Mouse (Mus musculus): ENCODE measurements around the gene Purb. TPM values are rescaled to one million over a fixed set of nuclear protein-coding genes. Genes with fewer than 3 reads are reported as not detected.

Purb gene
- polyA plus RNA-seq, 1 experiment from 2014 or later, result 22.6 TPM

DNA sequence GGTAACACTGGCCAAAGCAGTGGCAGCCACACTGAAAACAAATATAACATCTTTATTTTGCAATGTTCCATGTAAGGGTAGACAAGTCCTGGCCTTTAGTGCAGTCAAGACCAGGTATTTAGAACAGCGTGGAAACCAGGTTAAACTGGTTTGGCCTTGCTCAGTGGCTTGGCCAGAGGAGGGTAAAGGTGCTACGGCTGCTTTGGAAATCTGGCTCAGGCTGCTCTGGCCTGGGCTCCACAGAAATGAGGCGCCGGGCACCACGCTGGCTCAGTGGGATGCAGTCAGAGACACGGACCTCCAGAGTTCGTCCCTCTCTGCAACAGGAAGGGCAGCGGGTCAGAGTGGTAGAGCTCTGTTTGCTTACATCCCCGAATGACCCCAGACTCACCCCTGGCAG, 30.8 kb upstream of the Purb start:
- no peaks in the 10 kb centered on the region for H3K27me3 ChIP-seq
- H3K4me3 ChIP-seq (replicated peaks), result no peak overlapping the region
- 85% methylated on average over 9 of the region's 9 CpGs for WGBS
- H3K4me1 ChIP-seq (replicated peaks), result no peaks in the 10 kb centered on the region
- H3K9ac ChIP-seq (replicated peaks), result no peak overlapping the region
- no peak for ATAC-seq (ENCODE audit: insufficient number of reproducible peaks, insufficient read depth, low FRiP score, low TSS enrichment, low read depth)
- H3K9me3 ChIP-seq, result no peaks in the 10 kb centered on the region
- H3K27ac ChIP-seq, result no peak overlapping the region
- H3K36me3 ChIP-seq, result no peaks in the 10 kb centered on the region
- H3K4me2 ChIP-seq, result no peak overlapping the region

DNA sequence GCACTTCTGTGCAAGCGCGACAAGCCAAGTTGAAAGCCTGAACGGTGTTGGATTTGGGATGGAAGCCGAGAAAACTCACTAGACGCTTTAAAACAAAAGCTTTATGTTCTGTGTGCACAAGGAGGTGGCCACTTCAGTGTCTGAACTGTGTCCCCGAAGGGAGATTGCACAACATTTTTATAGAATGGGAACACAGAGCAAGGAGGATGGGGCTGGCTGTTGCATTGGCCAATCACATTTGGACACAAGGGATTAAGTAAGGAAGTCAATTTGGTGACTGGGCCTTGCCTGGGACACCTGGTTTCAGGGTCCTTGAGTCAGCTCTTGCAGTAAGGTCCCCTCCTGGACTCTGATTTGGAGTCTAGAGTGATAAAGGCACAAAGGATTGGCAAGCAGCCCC, 29.0 kb upstream of the Purb start:
- H3K27ac ChIP-seq, result no peak overlapping the region
- H3K4me3 ChIP-seq (replicated peaks), result no peak overlapping the region
- no peaks in the 10 kb centered on the region for H3K27me3 ChIP-seq
- no peaks in the 10 kb centered on the region for H3K36me3 ChIP-seq
- ATAC-seq (ENCODE audit: insufficient number of reproducible peaks, insufficient read depth, low FRiP score, low TSS enrichment, low read depth), result no peak
- no peaks in the 10 kb centered on the region for H3K4me1 ChIP-seq (replicated peaks)
- H3K9ac ChIP-seq (replicated peaks), result no peak overlapping the region
- no peaks in the 10 kb centered on the region for H3K9me3 ChIP-seq
- H3K4me2 ChIP-seq, result no peak overlapping the region
- WGBS, result 87% methylated on average over 6 of the region's 6 CpGs

GRCm38 (mm10) chr11:6504226-6504625, 28.5 kb upstream of the Purb start:
- H3K4me1 ChIP-seq (replicated peaks), result no peaks in the 10 kb centered on the region
- no peak overlapping the region for H3K27ac ChIP-seq
- H3K9me3 ChIP-seq, result no peaks in the 10 kb centered on the region
- H3K4me3 ChIP-seq (replicated peaks), result no peak overlapping the region
- H3K27me3 ChIP-seq, result no peaks in the 10 kb centered on the region
- no peak overlapping the region for H3K9ac ChIP-seq (replicated peaks)
- H3K36me3 ChIP-seq, result no peaks in the 10 kb centered on the region
- 77% methylated on average over 3 of the region's 3 CpGs for WGBS
- H3K4me2 ChIP-seq, result no peak overlapping the region
- ATAC-seq (ENCODE audit: insufficient number of reproducible peaks, insufficient read depth, low FRiP score, low TSS enrichment, low read depth), result no peak

DNA sequence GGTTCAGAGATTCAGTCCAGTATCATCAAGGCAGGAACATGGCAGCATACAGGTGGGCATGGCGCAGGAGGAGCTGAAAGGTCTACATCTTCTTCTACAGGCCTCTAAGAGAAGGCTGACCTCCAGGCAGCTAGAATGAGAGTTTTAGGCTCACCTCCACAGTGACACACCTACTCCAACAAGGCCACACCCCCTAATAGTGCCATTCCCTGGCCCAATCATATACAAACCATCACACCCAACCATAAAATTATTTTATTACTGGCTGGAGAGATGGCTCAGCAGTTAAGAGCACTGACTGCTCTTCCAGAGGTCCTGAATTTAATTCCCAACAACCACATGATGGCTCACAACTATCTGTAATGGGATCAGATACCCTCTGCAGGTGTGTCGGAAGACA, 26.8 kb upstream of the Purb start:
- 97% methylated on average over 2 of the region's 2 CpGs for WGBS
- no peaks in the 10 kb centered on the region for H3K4me1 ChIP-seq (replicated peaks)
- H3K27ac ChIP-seq, result no peak overlapping the region
- H3K4me3 ChIP-seq (replicated peaks), result no peak overlapping the region
- no peaks in the 10 kb centered on the region for H3K36me3 ChIP-seq
- H3K9me3 ChIP-seq, result no peaks in the 10 kb centered on the region
- ATAC-seq (ENCODE audit: insufficient number of reproducible peaks, insufficient read depth, low FRiP score, low TSS enrichment, low read depth), result no peak
- no peak overlapping the region for H3K9ac ChIP-seq (replicated peaks)
- H3K4me2 ChIP-seq, result no peak overlapping the region
- H3K27me3 ChIP-seq, result no peaks in the 10 kb centered on the region

DNA sequence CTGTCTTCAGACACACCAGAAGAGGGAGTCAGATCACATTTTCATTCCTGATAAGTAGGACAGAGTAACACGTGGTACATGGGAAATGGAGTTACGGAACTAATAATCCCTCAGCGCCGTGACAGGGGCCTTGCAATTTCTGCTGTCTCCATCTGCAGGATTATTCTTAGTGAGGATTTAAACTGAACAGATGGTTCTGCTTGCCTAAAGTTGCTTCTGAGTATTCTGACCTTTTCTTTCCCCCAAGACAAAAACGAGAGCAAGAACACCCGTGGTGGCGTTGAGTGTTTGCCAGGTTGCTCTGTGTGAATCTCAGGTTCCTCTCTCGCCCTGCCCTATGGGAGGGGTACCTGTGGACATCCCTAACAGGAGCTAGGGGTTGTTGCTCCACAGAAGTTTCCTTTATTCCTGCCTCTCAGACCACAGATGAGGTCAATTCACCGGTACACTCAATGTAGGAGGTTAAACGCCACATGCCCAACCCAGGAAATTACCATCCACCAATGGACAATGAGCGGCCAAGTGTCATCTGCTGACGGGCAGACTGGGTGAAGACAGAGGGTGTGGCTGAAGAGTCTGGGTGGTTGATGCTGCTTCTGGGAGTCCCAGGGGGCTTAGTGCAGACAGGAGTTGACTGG, 21.7 kb upstream of the Purb start:
- no peak for ATAC-seq (ENCODE audit: insufficient number of reproducible peaks, insufficient read depth, low FRiP score, low TSS enrichment, low read depth)
- no peak overlapping the region for H3K27ac ChIP-seq
- no peak overlapping the region for H3K9ac ChIP-seq (replicated peaks)
- H3K9me3 ChIP-seq, result no peaks in the 10 kb centered on the region
- no peak overlapping the region for H3K4me3 ChIP-seq (replicated peaks)
- no peaks in the 10 kb centered on the region for H3K27me3 ChIP-seq
- WGBS, result 79% methylated on average over 12 of the region's 12 CpGs
- no peaks in the 10 kb centered on the region for H3K36me3 ChIP-seq
- H3K4me2 ChIP-seq, result no peak overlapping the region
- H3K4me1 ChIP-seq (replicated peaks), result no peaks in the 10 kb centered on the region

- ATAC-seq (ENCODE audit: insufficient number of reproducible peaks, insufficient read depth, low FRiP score, low TSS enrichment, low read depth), result no peak
- Histone ChIP-seq H3K9ac (replicated peaks) (no peak overlapping the region), H3K4me3 (replicated peaks) (no peak overlapping the region), H3K4me1 (replicated peaks) (no peaks in the 10 kb centered on the region; the same call in 1 of the 2 replicates), H3K9me3 (no peaks in the 10 kb centered on the region), H3K36me3 (no peaks in the 10 kb centered on the region), H3K27ac (no peak overlapping the region), H3K4me2 (no peak overlapping the region), H3K27me3 (no peaks in the 10 kb centered on the region)
- WGBS, result 58% methylated on average over 6 of the region's 6 CpGs
These were observed 14.2 kb upstream of the Purb start for GRCm38 (mm10) chr11:6489691-6490503.

DNA sequence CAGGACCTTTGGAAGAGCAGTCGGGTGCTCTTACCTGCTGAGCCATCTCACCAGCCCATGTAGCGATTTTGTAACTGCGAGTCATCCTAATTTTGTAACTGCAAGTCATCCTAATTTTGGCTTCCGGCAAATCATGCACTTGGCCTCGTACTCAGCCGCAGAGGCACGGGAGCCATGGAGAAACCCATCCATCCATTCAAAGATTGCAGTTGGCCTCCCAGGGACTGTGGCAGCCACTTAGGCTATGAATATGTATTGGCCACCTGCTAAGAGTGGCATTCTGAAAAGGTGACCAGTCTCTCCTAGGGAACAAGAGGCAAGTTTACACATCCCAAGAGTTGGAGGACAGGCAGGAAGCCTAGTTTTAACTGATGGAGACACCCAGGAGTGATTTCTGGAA, 13.5 kb upstream of the Purb start:
- H3K9ac ChIP-seq (replicated peaks), result no peak overlapping the region
- no peaks in the 10 kb centered on the region; the same call in 1 of the 2 replicates for H3K4me1 ChIP-seq (replicated peaks)
- no peaks in the 10 kb centered on the region for H3K36me3 ChIP-seq
- WGBS, result 85% methylated on average over 7 of the region's 7 CpGs
- H3K27me3 ChIP-seq, result no peaks in the 10 kb centered on the region
- no peak overlapping the region for H3K4me3 ChIP-seq (replicated peaks)
- H3K27ac ChIP-seq, result no peak overlapping the region
- ATAC-seq (ENCODE audit: insufficient number of reproducible peaks, insufficient read depth, low FRiP score, low TSS enrichment, low read depth), result no peak
- H3K4me2 ChIP-seq, result no peak overlapping the region
- no peaks in the 10 kb centered on the region for H3K9me3 ChIP-seq

DNA sequence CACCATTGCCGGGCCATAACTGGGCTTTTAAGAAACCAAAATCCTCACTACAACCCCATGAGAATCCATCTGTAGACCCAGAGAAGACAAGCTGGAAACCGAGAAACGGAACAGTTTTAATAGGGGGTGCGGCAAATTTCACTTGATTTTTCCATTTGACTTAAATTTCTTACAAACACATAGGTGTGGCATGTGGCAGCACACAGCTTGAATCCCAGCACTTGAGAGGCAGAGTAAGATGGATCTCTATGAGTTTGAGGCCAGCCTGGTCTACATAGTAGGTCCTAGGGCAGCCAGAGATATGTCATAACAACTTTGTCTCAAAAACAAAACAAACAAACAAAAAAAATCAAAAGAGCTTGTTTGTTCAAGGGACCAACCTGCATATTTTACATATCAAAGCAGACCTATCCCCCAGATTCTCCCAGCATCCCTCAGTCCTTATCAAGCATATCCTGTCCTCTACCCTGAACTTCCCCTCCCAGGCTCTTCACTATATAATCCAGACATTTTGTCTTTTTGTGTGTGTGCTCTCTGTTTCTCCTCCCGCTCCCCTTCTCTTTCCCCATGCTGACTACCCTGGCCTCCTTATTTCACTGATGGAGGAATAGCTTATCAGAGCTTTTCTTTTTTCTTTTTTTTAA, 12.4 kb upstream of the Purb start:
- H3K27me3 ChIP-seq, result no peaks in the 10 kb centered on the region
- no peaks in the 10 kb centered on the region; the same call in 1 of the 2 replicates for H3K4me1 ChIP-seq (replicated peaks)
- H3K9ac ChIP-seq (replicated peaks), result no peak overlapping the region
- ATAC-seq (ENCODE audit: insufficient number of reproducible peaks, insufficient read depth, low FRiP score, low TSS enrichment, low read depth), result no peak
- no peak overlapping the region for H3K27ac ChIP-seq
- H3K4me2 ChIP-seq, result no peak overlapping the region
- no peaks in the 10 kb centered on the region for H3K36me3 ChIP-seq
- WGBS, result 96% methylated on average over 5 of the region's 5 CpGs
- H3K9me3 ChIP-seq, result no peaks in the 10 kb centered on the region
- no peak overlapping the region for H3K4me3 ChIP-seq (replicated peaks)

DNA sequence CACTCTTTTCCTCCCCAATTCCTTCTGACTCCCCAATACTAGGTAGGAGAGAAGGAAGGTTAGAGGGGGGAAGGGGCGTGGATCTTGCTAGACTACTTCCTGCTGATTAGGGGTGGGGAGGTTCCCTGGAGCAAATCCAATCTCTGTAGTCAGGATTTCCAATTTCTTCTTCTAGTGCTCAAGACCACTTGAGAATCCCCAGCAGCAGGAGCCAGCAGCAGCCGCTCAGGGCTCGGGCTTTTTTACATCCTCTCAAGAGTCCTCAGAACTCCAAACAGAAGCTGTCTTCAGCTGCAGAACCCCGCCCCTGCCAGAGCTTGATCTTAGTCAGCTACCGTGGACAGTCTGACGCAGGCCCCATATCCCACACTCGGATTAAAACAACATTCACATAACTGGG, 11.8 kb upstream of the Purb start:
- H3K4me2 ChIP-seq, result no peak overlapping the region
- H3K9ac ChIP-seq (replicated peaks), result no peak overlapping the region
- WGBS, result 58% methylated on average over 7 of the region's 7 CpGs
- H3K27ac ChIP-seq, result no peak overlapping the region
- H3K4me3 ChIP-seq (replicated peaks), result no peak overlapping the region
- no peaks in the 10 kb centered on the region for H3K27me3 ChIP-seq
- no peaks in the 10 kb centered on the region for H3K9me3 ChIP-seq
- ATAC-seq (ENCODE audit: insufficient number of reproducible peaks, insufficient read depth, low FRiP score, low TSS enrichment, low read depth), result no peak
- H3K4me1 ChIP-seq (replicated peaks), result no peaks in the 10 kb centered on the region; the same call in 1 of the 2 replicates
- H3K36me3 ChIP-seq, result no peaks in the 10 kb centered on the region

- no peaks in the 10 kb centered on the region for H3K9me3 ChIP-seq
- no peak for ATAC-seq (ENCODE audit: insufficient number of reproducible peaks, insufficient read depth, low FRiP score, low TSS enrichment, low read depth)
- 64% methylated on average over 6 of the region's 6 CpGs for WGBS
- no peak overlapping the region for H3K27ac ChIP-seq
- no peak overlapping the region for H3K4me2 ChIP-seq
- H3K4me3 ChIP-seq (replicated peaks), result no peak overlapping the region
- no peaks in the 10 kb centered on the region; the same call in 1 of the 2 replicates for H3K4me1 ChIP-seq (replicated peaks)
- no peaks in the 10 kb centered on the region for H3K36me3 ChIP-seq
- no peak overlapping the region for H3K9ac ChIP-seq (replicated peaks)
- no peaks in the 10 kb centered on the region for H3K27me3 ChIP-seq
These were observed 11.2 kb upstream of the Purb start for GRCm38 (mm10) chr11:6486916-6487315.

DNA sequence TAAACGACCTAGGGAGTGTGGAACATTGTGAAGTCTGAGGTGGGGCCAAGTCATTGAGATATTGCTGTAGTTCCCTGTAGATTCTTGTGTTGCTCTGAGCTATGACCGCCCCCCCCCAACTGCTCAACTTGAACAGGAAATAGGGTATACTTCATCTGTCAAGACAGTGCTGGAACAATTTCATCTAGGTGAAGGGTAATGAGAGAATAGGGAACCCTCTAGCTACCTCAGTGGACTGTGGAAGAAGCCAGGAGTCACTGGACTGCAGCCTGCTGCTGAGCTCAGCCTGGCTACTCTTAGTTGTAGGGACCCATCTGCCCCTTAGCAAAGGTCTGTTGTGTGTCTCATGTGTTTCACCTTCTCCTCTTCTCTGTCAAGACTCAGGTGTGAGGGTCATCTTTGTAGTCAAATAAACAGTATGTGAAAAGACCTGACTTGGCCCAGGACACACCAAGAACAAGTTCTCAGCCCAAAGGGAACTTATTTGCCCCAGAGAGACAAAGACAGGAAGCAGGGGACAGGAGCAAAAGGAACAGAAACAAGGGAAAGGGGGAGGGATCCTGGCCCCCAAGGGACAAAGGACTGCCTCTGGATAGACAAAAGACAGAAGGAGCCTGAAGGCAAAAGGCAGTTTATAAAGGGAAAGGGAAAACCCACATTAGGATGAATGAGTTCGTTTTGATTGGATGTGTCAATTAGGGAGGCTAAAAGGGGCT, 8.7 kb upstream of the Purb start:
- Histone ChIP-seq H3K9me3 (no peaks in the 10 kb centered on the region), H3K9ac (replicated peaks) (no peak overlapping the region)
- WGBS, result 58% methylated on average over 3 of the region's 3 CpGs

More for the DNA sequence above, 8.7 kb upstream of the Purb start:
- Histone ChIP-seq H3K27me3 (no peaks in the 10 kb centered on the region), H3K4me1 (replicated peaks) (no peaks in the 10 kb centered on the region; the same call in 1 of the 2 replicates), H3K4me3 (replicated peaks) (no peak overlapping the region), H3K4me2 (no peak overlapping the region), H3K27ac (no peak overlapping the region), H3K36me3 (no peaks in the 10 kb centered on the region)
- ATAC-seq (ENCODE audit: insufficient number of reproducible peaks, insufficient read depth, low FRiP score, low TSS enrichment, low read depth), result no peak
